Mouse (Mus musculus) frontal cortex, postnatal 14 days (tissue): ENCODE results near the gene Il17rb.

Experiments
- DNase-seq, 2 experiments: peaks; one replicate each; pipeline ENCODE4 v3.0.0; 2022; ENCODE audit warnings: low spot score in 2 of 2

The Il17rb gene

GRCm38 (mm10) chr14:30016666-30017065 lies 8.0 kb upstream of the Il17rb start:
- no peak for DNase-seq

DNA sequence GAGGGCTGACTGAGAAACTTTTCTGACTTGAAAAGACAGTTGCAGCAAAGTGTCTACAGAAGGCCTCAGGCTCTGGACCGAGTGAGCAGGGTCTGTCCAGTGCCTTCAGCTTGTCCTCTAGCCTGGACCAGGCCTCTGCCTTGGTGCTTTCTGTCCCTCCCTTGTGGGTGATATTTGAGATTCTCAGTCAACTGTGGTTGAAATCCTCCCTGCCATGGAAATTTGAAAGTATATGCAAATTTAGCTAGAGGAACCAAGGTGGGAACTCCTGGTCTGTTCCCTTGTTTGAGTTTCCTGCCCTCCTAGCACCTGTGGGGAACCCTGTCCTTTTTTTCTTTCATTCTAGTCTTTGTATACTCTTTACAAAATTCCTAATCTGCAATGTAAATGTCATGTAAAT lies 6.3 kb upstream of the Il17rb start:
- DNase-seq = no peak

GRCm38 (mm10) chr14:30014487-30014886 lies 5.8 kb upstream of the Il17rb start:
- DNase-seq = no peak

GRCm38 (mm10) chr14:30011886-30012560 lies 3.3 kb upstream of the Il17rb start:
- no peak for DNase-seq

DNA sequence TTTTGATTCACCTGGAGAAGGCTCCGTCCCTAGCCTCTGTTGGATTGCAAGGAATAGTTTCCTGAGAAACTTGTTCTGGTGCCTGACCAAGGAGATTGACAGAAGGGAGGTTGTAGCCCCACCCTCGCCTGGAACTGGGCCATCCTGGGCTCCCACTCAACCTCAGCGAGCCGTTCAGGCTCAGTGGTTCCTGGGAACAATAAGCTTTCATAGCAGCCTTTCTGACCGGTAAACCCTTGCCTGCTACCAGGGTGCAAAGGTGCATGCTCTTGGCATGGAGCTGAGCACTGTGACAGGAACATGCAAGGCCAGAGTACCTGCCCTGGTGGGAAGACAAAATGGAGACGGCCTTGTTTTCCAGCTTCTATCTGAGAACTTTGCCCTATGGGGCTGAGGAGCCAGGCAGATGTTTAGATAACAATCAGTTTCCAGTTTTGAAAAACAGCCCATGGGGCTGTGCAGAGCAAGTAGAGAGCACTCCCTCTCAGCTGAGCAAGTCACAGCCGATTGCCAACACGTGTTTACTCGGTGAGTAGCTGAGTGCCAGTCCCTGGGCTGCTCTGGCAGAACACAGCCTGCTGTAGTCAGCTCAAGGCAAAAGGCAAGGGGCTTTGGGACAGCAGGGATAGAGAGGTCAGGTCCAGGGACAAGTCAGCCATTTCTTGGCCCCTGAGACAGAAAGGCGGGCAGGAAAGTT lies 1.3 kb upstream of the Il17rb start:
- DNase-seq = peak in 1 of 2 experiments; percentile 31

DNA sequence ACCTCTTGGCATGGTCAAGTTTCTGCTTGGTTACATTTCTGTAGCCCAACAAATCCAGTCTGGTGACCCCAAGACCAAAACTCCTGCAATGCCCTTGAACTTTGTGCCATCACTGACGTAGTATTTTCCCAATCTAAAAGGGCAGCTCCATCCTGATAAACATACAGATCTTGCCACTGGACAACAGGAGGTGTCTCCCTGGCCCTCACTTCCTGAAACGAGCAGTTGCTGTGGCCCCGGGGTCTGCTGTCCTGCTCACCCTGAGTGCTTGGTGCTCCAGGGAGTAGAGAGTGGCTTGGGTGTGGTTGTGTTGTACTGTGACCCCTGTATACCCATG lies 9.3 kb downstream of the Il17rb start:
- no peak for DNase-seq

- DNase-seq = no peak
Measured at GRCm38 (mm10) chr14:29998747-29999474, 9.8 kb downstream of the Il17rb start.

- no peak for DNase-seq
Measured at GRCm38 (mm10) chr14:29997345-29997744, 11.4 kb downstream of the Il17rb start.

GRCm38 (mm10) chr14:29996000-29996751 lies 12.5 kb downstream of the Il17rb start:
- no peak for DNase-seq

- no peak for DNase-seq
Measured at GRCm38 (mm10) chr14:29994976-29995375, 13.7 kb downstream of the Il17rb start.

GRCm38 (mm10) chr14:29988337-29988736 lies 20.4 kb downstream of the Il17rb start:
- DNase-seq = no peak

- no peak for DNase-seq
Measured at GRCm38 (mm10) chr14:29987739-29988138, 21.0 kb downstream of the Il17rb start.

GRCm38 (mm10) chr14:29987276-29987675 lies 21.4 kb downstream of the Il17rb start:
- DNase-seq = no peak

DNA sequence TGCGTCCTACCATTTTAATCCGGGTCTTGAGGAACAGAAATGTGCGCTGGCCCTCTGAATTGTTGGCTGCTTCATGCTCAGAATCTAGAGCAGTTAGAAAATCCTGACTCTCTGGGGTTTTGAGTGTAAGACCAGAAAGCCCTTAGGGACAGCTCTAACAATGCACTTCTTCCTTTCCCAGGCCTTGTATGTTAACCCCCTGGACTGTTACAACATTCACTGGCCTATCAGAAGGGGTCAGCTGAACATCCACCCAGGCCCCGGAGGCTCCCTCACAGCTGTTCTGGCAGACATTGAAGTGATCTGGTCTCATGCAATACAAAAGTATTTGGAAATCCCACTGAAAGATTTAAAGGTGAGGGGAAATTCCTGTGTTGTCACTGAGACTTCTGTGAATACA lies 22.6 kb downstream of the Il17rb start:
- no peak for DNase-seq

- DNase-seq = no peak
Measured at GRCm38 (mm10) chr14:29980447-29981205, 28.1 kb downstream of the Il17rb start.

DNA sequence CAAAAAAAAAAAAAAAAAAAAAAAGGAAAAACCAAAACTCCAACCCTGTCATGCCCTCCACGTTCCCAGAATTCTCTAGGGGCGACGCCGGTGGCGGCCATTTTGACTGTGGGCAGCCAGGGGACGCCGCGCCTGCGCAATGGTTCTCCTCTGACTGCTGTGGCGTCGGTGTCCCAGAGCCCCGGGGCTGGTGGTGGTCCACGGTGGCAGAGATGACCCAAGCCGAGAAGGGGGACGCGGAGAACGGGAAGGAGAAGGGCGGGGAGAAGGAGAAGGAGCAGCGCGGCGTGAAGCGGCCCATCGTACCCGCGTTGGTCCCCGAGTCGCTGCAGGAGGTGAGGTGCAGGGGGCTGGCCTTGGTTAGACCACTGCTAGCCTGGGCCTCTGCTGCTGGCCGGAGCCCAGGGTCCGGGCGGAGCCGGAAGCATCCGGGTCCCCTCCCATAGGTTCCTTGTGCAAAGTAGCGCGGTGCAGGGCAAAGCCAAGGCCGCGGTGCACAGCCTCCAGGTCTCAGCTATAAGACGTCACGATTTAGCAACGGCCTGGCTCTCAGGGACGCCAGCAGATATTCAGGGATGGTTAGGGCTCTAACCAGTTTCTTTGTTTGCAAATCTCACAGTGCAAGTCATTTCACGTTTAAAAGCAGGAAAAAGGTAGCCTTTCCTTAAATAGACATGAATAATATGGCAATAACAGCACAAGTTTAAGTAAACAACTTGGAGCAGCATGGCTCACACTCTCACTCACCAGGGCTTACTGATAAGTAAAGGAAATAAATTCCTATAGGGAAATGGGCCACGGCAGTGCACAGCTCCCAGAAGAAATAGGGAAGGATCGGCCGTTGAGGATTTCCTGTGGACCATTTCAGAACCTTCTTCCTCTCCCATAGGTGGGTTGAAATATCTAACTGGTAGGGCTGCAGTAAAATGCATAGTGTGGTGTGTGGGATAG lies 30.2 kb downstream of the Il17rb start, which contains the start of gene Actr8:
TSS of gene Actr8 (plus strand) at position 84 of the 951 bp plus-strand sequence.
- DNase-seq = peak; percentile 86 to 91

DNA sequence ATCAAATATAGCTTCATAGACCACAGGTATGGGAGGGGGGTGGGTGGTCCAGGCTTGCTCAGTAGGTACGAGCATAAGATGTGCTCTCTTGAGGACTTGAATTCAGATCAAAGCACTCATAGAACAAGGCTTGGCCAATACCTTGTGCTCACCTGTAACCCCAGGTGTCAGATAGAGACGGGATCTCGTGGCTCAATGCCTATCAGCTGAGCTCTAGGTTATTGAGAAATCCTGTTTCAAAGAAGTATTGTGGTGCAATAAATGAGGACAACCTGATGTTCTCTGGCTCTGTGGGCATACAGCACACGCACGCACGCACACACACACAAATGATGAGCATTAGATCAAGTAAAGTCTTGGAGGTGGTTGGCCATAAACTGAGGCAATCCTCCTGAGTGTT lies 31.8 kb downstream of the Il17rb start:
- DNase-seq = no peak

- DNase-seq = no peak
Measured at GRCm38 (mm10) chr14:29971993-29972392, 36.7 kb downstream of the Il17rb start.

DNA sequence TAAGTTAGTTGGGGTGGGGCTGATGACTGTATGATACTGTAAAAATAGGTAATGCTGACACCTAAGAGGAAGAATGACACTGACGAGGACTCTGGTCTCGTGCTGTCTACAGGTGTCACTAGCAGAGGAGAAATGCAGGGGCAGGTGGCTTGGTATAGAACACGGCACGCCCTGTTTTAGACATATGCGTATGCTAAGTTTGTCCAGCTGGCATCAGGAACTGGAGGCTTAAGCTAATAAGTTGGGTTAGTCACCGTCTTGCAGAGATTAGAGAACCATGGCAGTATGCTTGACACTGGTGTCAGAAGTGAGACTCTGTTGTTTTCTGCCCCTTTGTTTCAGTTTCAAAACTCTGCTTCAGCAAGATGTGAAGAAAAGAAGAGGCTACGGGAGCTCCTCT lies 37.2 kb downstream of the Il17rb start:
- DNase-seq = no peak
